Mouse (Mus musculus) layer of hippocampus, adult 18-20 months (tissue): ENCODE results near the gene Tmem130. TPM values are rescaled to one million over a fixed set of nuclear protein-coding genes. Genes with fewer than 3 reads are reported as not detected.
"Not testable (repeated sequence)": the region's sequence is repeated elsewhere in the genome, so short reads cannot be mapped to it uniquely, and the experiment has no call there.

ENCODE experiments used
- DNase-seq, 2 experiments: peaks; one replicate each; pipeline ENCODE4 v3.0.0; 2022; ENCODE audit warnings: low spot score in 2 of 2
- long read RNA-seq: library from polyadenylated mRNA; stranded (forward); transcript quantifications from one replicate; pipeline ENCODE4 v2.0.0, GENCODE M21; 2021
- total RNA-seq, 2 experiments: library from RNA; stranded (reverse); gene quantifications; 2 replicates each; pipeline ENCODE4 v1.2.3; 2021

The Tmem130 gene
- total RNA-seq = 100 to 1,000 TPM; 138 to 156 TPM
- long read RNA-seq, transcript Tmem130-201 (8 exons, 2,805 nt) = major isoform, 243 of 316 reads
- long read RNA-seq, partial matches to known transcripts = 21 of 316 reads
- long read RNA-seq, other reads (novel, unspliced or antisense) = 52 of 316 reads

- DNase-seq = peak; percentile 80 to 88
These were observed at the start of gene Tmem130 for GRCm38 (mm10) chr5:144761161-144761868. Gene Tmem130, minus strand, starts transcription at chr5:144761818.

- DNase-seq = no peak
These were observed 45.3 kb upstream of the Tmem130 start for GRCm38 (mm10) chr5:144806931-144807330.

GRCm38 (mm10) chr5:144804181-144804580 lies 42.6 kb upstream of the Tmem130 start:
- DNase-seq = no peak

- DNase-seq = no peak
These were observed 41.4 kb upstream of the Tmem130 start for GRCm38 (mm10) chr5:144803066-144803465.

- no peak for DNase-seq
These were observed 35.5 kb upstream of the Tmem130 start for GRCm38 (mm10) chr5:144797116-144797515.

DNA sequence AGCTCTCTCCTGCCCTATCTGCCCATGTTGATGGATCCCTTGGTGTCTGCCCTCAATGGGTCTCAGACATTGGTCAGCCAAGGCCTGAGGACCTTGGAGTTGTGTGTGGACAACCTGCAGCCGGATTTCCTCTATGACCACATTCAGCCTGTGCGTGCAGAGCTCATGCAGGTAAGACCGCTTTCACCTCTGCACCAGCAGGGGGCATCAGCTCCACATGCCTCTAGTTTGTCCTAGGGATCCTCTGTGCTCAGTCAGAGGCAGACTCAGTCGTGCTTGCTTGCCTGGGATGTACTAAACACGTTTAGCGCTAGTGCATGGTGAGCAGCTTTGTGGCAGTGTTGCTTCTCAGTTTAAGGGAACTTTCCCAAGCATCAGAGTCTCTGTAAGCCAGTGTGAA lies 33.1 kb upstream of the Tmem130 start:
- peak; percentile 13 to 59 for DNase-seq

DNA sequence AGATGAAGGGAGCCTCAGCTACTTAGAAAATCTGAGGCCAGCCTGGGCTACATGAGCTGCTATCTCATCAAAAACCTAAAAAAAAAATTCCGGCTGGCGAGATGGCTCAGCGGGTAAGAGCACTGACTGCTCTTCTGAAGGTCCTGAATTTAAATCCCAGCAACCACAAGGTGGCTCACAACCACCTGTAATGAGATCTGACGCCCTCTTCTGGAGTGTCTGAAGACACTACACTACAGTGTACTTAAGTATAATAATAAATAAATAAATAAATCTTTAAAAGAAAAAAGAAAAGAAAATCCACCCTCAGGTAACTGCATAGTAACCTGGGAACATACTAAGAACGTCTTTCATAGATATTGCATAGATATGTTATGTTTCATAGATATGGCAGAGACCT lies 31.8 kb upstream of the Tmem130 start:
- no peak for DNase-seq

DNA sequence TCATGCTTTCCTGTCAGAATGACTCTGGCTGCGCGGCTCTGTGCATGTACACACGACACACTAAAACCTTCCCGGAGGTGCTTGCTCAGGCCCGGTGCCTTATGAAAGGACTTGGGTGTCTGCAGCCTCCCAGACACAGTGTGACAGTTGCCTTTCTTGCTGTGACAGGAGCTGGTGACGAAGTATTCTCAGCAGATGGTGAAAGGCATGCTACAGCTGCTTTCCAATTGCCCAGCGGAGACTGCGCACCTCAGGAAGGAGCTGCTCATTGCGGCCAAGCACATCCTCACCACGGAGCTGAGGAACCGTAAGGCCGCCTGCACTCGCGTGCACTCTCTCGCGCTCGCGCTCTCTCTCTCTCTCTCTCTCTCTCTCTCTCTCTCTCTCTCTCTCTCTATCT lies 24.8 kb upstream of the Tmem130 start:
- peak; percentile 47 to 64 for DNase-seq

- DNase-seq = no peak
These were observed 19.0 kb upstream of the Tmem130 start for GRCm38 (mm10) chr5:144780654-144781053.

DNA sequence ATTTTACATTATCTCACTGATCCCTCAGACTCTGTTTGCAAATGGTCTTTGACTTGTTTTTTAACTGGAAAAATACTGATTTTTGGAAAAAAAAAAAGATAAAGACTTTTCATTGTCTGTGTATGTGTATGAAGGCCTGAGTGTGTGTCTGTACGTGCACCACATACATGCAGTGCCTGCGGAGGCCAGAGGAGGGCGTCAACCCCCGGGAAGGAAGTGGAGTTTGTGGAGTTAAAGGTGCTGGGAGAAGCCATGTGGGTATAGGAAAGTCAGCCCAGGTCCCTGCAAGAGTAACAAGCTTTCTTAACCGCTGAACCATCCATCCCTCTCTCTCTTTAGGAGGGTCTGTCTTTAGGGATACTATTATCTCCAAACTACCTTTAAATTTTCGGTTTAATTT lies 11.6 kb upstream of the Tmem130 start:
- DNase-seq = no peak

- DNase-seq = no peak
These were observed 7.5 kb upstream of the Tmem130 start for GRCm38 (mm10) chr5:144769067-144769482.

- DNase-seq = peak; percentile 87 to 91
These were observed 6.6 kb upstream of the Tmem130 start for GRCm38 (mm10) chr5:144767911-144768841.

DNA sequence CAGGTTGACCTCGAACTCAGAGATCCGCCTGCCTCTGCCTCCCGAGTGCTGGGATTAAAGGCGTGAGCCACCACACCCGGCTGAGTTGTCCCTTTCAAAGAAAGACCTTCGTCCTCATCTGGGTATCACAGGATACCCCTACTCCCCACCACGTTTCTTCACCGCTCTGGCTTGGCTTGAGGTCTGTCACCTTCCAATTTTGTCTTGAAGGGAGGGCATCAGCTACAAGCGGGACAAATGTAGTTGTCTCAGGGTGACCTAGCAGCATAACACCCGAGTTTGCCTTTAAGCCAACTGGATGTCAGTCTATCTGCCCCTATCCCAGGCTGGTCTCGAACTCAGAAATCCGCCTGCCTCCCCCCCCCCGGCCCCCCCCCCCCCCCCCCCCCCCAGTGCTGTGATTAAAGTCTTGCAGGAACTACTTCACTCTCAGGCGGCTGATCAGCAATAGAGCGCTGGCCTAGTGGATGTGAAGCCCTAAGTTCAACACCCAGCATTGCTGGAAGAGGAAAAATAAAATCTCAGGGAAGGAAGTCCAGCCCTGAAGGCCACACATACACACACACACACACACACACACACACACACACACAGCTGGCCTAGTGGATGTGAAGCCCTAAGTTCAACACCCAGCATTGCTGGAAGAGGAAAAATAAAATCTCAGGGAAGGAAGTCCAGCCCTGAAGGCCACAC lies 5.6 kb upstream of the Tmem130 start, which contains the start of gene Trrap:
TSS of gene Trrap (plus strand) at position 627 of the 693 bp plus-strand sequence.
- not testable (repeated sequence) for DNase-seq

DNA sequence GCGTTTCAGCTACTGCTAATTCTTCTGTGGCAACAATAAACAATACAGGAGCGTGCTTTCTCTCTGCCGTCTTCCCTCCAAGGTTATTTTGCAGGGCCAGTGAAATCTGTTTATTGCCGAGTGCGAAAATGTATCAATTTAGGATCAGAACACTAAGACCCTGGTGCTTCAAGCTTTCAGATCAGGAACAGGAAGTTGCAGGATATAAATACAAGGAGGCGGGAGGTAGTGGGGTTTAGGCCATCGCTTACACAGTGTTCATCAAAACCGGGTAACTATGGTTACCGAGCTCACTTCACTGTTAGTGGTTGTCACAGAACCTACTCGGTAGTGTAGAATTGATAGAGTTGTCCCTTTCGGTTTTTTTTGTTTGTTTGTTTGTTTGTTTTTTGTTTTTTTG lies 5.0 kb upstream of the Tmem130 start:
- peak in 1 of 2 experiments; percentile 49 for DNase-seq

- DNase-seq = no peak
These were observed 4.4 kb upstream of the Tmem130 start for GRCm38 (mm10) chr5:144766026-144766425.

DNA sequence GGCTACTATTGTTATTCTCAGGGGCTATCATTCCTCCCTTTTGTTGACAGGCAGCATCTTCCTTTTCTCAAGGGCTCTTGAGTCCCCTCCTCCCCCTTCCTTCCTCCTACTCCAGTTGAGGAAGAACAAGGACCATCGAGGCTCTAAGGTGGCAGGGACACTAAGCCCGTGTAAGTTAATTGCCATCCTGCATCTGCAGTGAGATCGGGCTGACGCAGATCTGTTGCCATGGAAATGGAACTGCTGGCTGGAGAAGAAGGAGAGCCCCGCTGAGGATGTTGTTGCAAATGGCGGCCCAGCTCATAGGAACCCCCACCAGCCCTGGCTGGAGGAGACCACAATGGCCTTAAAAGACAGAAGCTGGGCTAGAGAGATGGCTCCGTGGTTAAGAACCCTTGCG lies 3.2 kb downstream of the Tmem130 start:
- DNase-seq = peak; percentile 37 to 47

DNA sequence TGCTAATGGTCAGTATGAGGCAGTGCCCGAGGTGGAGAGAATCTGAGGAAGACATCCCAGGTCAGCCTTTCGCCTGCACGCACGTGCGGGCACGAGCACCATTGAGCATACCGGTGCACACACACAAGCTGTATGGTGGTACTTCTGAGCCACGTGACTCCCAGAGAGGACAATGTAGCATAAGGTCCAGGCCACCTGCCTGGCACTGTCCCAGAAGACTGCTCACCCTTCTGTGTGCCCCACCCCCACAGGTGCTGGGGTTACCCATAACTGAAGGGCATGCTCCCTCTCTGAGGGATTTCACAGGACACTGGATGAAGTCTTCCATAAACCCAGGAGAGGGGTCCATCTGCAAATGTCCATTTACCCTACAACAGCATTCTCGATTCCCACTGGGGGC lies 4.2 kb downstream of the Tmem130 start:
- no peak for DNase-seq

DNA sequence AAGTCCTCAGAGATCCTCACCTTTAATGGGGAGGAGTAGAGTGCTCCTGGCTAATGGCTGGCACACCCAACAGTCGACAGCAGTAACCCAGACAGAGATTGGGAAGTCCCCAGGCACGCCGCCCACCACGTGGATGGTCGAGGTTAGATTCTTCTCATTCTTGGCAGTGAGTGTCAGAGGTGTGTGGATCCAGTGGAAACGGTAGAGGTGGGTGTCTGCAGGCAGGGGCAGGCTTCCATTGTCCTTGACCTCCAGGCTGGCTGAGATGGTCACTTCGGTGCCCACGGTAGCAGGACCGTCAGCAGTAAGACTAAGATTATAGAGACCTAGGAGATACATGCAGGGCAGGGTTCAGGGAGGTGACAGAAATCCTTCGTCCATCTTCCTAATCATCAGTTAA lies 6.4 kb downstream of the Tmem130 start:
- DNase-seq = no peak

DNA sequence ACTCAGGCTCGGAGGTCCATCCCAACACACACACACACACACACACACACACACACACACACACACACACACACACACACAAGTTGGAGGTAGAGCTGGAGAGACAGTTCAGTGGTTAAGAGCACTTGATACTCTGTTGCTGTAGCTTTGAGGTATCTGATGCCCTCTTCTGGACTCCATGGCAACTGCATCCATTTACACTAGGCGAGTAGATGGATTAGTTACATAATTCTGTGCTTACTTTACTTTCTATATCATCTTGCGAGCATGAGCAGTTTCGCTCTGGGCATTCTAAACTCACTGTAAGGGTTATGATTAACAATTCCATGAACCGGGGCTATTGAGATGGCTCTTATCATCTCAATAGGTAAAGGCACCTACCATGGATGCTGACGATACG lies 8.6 kb downstream of the Tmem130 start:
- DNase-seq = peak; percentile 64 to 92

DNA sequence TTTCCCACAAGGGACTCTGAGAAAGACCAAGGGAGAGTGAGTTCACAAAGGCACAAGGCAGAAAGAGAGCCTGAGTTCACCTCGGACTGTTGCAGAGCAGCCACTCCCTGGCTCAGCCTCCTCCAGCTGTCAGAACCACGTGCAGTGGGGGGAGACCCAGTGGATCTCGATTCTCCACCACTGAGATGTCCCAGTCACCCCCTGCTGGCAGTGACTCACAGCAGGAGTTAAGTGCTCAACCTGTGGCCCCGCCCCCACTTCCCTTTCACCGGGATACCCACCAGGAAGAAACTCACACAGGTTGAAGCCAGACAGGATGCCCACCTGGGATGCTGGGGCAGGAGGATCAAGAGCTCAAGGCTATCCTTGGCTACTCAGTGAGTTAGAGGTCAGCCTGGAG lies 9.2 kb downstream of the Tmem130 start:
- DNase-seq = no peak

DNA sequence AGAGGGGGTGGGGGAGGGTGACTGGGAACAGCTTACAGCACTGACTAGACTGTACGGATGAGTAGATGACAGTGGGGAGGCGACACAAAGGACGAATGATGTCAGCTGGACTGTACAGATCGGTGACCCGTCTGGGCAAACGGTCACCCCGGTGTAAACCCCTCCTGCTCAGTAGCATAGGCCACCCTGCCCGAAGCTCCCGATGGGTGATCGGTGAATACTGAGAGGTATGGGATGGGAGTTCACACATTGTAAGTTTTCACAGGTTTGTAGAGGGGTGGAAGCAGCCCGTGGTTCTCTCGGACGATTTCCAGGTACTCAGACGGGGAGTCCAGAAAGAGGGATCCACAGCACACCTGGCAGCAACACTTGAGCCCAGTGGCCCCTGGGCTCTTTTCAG lies 24.5 kb downstream of the Tmem130 start:
- DNase-seq = no peak
